Mouse (Mus musculus): ENCODE measurements around the gene Vmn2r71.

Vmn2r71 gene

GRCm38 (mm10) chr7:85562787-85563186 lies at the start of gene Vmn2r71:
Vmn2r71 (plus strand) TSS chr7:85563087.
- no peak for DNase-seq (ENCODE audit: low read depth)

GRCm38 (mm10) chr7:85542108-85542507 lies 20.8 kb upstream of the Vmn2r71 start:
- DNase-seq (ENCODE audit: low read depth): no peak

- no peak for DNase-seq (ENCODE audit: low read depth)
Measured at GRCm38 (mm10) chr7:85543118-85543517, 19.8 kb upstream of the Vmn2r71 start.

DNA sequence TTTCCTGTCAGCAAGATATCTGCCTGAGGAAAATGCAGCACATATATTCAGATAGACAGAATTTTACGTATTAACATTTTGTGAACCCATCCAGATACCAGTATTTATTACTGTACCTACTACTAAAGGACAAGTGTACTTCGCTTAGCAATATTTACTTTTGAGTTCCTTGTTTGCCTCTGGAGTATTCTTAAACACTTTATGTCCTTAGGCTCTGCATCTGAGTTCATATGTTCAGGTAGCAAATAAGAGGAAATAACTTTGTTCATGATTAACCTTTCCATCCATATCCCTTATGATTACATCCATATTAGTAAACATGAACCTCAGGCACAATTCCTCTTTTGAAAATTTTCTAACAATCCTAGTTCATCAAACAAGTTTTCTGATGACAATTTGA lies 6.2 kb downstream of the Vmn2r71 start, which contains the start of gene Vmn2r70:
TSS of gene Vmn2r70 (minus strand) at position 101 of the 400 bp plus-strand sequence.
- DNase-seq (ENCODE audit: low read depth): no peak

Measured in 416B (cell line).